Mouse (Mus musculus) embryo, embryonic 10 days (tissue): ENCODE results near the gene Strip1.

Source experiments
- DNase-seq: peaks from one replicate; pipeline ENCODE4 v3.0.0-alpha.2; 2015; ENCODE audit warnings: low spot score

Gene Strip1

GRCm38 (mm10) chr3:107627641-107628040 lies 3.9 kb downstream of the Strip1 start:
- DNase-seq = no peak

DNA sequence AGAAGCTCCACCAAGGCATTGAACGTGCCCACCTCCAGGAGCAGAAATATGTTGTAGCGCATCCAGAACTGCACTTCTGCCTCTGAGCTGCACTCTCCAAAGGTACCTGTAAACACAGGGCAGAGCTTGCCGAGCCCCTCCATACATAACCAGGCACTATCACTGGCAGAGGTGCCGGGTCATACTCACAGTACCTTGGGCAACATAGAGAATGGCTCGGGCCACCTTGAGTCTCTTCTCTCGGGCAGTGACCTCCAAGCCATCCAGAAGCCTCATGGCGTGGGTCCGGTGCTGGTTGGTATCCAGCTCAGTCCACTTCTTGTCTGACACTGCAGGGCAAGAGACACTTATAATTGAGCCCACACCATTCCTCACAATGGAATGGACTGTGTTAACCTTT lies 4.7 kb downstream of the Strip1 start:
- DNase-seq = no peak

DNA sequence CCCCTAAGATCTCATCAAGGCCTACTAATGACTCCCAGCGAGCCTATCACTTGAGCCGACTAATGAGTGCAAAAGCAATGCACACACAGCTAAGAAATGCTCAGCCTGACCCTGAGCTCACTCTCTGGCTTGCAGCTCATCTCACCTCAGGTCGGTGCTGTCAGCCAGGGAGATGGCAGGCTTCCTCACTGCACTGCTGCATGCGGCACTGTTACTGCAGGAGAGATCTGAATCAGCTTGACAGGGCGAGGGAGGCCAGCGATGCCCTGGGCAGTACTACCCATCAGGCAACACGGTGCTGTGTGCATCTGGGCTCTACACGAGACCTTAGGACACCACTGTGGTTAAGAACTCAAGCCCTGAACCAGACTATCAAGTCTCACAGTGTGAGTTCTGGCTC lies 6.0 kb downstream of the Strip1 start:
- no peak for DNase-seq

GRCm38 (mm10) chr3:107624424-107624823 lies 7.1 kb downstream of the Strip1 start:
- no peak for DNase-seq

GRCm38 (mm10) chr3:107622537-107622936 lies 9.0 kb downstream of the Strip1 start:
- no peak for DNase-seq

- no peak for DNase-seq
Measured at GRCm38 (mm10) chr3:107621286-107622075, 10.0 kb downstream of the Strip1 start.

DNA sequence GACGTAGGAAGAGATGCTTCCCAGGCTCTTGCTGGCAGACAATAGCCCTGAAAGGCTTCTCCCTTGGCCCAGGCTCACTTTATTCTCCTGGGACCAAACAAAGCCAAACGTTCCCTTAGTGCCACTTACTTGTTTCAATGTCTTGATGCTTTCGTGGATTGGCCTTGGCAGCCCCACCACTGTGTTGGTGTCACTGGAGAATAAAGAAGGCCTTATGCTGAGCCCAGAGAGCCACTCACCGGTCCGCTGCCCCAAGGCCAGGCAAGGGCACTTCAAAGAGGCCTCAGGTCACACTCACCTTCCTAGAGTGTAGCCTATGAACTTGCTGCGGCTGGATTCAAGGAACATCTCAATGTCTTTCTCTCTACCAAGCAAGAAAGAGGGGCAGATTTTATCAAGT lies 11.6 kb downstream of the Strip1 start:
- DNase-seq = no peak

GRCm38 (mm10) chr3:107617800-107618199 lies 13.7 kb downstream of the Strip1 start:
- DNase-seq = no peak

DNA sequence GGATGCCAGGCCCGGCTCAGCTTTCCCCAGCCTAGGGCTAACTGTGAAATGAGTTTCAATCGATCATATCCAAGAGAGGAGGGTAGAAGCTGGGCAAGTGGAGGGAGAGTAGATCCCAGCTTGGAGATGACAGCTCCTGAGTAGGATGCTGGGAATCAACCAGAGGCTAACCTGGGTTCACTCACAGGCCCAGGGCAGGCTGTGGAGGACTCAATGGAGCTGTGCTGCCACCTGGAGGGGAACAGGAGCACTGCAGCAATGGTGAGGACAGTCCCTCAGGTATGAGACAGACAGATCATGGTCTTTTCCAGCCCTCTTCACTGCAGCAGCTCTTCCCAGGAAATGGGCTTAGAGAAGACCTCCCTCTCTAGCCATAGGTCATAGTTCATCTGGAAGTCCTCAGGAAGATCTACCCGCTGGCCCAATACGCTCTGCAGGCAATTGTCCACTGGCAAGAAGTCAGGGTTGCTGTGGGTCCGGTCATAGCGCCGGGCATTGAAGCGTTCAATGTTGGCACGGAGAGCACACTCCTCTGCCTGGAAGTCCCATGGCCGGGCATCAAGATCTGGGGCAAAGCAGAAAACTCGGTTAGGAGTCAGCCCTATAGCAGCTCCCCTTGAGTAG lies 18.5 kb downstream of the Strip1 start:
- peak; percentile 86 for DNase-seq

- no peak for DNase-seq
Measured at GRCm38 (mm10) chr3:107611394-107611793, 20.1 kb downstream of the Strip1 start.

GRCm38 (mm10) chr3:107609376-107609775 lies 22.1 kb downstream of the Strip1 start:
- DNase-seq = no peak

- DNase-seq = no peak
Measured at GRCm38 (mm10) chr3:107608808-107609207, 22.7 kb downstream of the Strip1 start.

GRCm38 (mm10) chr3:107607221-107607620 lies 24.3 kb downstream of the Strip1 start:
- no peak for DNase-seq

GRCm38 (mm10) chr3:107605304-107605703 lies 26.2 kb downstream of the Strip1 start:
- DNase-seq = peak; percentile 83

- DNase-seq = no peak
Measured at GRCm38 (mm10) chr3:107600127-107600526, 31.4 kb downstream of the Strip1 start.

GRCm38 (mm10) chr3:107597586-107598389 lies 33.7 kb downstream of the Strip1 start:
- DNase-seq = no peak

DNA sequence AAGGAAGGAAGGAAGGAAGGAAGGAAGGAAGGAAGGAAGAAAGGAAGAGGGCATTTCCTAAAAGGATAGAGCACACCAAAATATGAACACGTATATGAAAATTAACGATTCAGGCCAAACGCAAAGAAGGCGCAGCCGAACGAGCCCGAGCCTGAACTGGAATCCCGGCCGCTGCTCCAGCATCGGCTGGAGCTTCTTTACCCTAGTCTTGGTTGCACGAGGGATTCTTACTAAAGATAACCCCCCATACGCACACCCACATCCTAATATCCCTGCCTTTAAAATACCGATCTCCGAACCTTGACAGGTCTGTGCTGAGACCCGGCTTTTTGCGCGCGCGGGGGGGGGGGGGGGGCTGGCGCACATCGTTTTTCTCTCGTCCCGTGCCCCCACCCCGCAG lies 34.4 kb downstream of the Strip1 start:
- DNase-seq = no peak

DNA sequence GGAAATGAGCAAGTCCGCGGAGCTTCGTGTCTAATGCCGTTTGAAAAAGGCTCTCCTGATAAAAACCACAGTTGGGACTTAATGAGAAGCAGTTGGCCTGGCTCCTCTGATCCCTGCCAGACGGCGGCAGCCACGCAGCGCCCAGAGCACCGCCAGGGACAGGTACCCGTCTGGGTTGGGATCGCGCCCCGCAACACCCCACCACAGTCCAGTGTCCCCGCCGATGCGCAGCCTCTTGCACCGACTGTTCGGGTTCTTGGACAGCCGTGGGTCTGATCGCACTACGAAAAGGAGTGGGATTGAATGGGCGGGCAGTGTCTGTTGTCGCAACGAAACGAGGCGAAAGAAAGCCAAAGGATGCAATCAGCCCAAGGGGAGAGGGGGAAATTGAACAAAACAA lies 34.9 kb downstream of the Strip1 start:
- DNase-seq = peak; percentile 66

DNA sequence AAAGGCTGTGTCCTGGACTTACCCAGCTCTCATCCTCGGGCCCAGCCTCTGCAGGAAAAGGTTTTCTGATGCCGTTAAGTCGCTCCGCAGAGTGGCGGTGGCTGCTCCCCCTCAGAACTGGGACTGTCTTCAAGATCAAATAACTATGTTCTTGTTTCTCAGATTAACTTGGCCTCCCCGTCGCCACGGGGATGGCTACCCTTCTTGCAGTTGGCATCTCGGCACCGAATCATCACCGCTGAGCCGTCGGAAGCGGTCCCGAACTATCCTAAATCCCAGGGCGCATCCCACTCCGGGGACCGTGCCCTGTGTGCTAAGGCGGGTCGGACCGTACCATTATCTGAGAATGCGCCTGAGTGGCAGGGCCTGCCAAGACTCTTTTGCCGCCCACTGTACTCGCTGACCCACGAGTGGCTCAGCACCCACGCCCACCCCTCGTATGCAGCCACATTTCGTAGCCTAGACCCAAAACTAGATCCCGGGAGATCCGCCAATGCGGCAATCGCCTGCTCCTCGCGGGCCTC lies 35.5 kb downstream of the Strip1 start:
- DNase-seq = peak; percentile 51

DNA sequence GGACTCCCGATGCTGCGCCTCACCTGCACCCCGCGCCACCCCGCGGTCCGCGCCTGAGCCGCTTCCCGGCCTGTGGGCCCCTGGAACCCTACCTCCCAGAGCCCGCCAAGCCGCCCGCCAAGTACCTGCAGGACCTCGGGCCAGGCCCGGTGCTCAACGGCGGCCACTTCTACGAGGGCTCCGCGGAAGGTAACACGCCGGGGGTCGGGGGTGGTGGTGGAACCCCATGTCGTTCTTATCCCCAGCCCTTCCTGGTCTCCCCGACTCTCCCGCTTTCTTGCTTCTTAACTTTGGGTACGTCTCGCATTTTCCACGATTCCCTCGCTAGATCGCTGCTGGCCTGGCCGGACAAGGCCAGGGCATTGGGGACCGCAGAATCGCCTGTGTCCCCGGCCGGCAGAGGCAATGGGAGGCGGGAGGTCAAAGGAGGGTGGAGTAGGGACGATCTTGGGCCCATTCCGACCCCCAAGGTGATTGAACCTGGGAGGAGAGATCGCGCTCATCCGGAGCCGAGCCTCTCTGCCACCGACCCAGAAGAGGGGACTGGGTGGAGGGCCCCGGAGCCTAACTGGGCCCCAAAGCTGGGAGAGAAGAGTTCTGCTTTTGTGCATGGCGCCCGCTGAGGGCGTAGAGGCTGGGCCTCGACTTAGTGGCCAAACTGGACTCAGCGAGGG lies 36.1 kb downstream of the Strip1 start:
- no peak for DNase-seq

DNA sequence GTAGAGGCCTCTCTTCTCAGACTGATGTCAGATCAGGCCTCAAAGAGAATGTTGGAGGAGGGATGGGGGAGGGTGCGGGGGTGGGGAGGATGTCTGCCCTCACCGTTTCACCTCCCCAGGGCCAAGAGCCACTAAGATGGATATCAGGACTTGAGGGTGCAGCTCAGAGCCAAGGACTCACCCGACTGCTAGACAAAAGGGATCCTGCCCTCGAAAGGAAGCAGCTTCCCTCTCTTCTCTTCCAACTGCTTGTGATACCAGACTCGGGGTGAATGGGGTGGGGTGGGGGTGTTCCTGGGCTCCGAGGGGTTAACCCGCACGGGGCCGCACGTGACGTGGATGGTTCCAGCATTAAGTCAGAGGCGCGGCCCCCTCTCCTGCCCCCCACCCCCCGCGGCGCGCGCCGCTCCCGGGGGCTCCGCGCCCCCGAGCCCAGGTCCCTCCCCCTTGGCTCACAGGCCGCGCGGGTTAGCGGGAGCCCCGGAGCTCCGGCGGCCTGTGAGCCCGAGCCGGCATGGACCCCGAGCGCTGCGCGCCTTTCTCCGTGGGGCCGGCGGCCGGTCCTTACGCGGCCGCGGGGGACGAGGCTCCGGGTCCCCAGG lies 36.7 kb downstream of the Strip1 start, which contains the start of gene Alx3:
Gene Alx3 (plus strand): TSS at position 370 of the 602 bp plus-strand sequence.
- DNase-seq = no peak

- no peak for DNase-seq
Measured at GRCm38 (mm10) chr3:107593632-107594031, 37.9 kb downstream of the Strip1 start.
